Mouse (Mus musculus) forebrain, postnatal 0 days (tissue): ENCODE results near the gene Mns1. TPM values are rescaled to one million over a fixed set of nuclear protein-coding genes. Genes with fewer than 3 reads are reported as not detected.

Source experiments
- ATAC-seq: fragments of 200-750 bp; cut with Nextera tagmentation; 2 replicates; pipeline ENCODE4 v1.8.0; 2017; ENCODE audit warnings: mild to moderate bottlenecking, moderate library complexity
- DNase-seq: peaks from one replicate; pipeline ENCODE4 v3.0.0-alpha.2; 2015
- H3K27ac ChIP-seq: fragments of 300-500 bp; sonication (generic); 2 replicates; pipeline ENCODE4 v1.5.1; 2014; ENCODE audit warnings: low read depth, mild to moderate bottlenecking, antibody characterized with exemption, low read length, moderate library complexity, mixed read lengths
- H3K27me3 ChIP-seq: fragments of 300-500 bp; sonication (generic); 2 replicates; pipeline ENCODE4 v1.6.1; 2014; ENCODE audit warnings: mild to moderate bottlenecking, low read length, mixed read lengths; ENCODE audit not compliant: insufficient read depth
- H3K36me3 ChIP-seq: fragments of 300-500 bp; sonication (generic); 2 replicates; pipeline ENCODE4 v1.6.1; 2014; ENCODE audit warnings: mild to moderate bottlenecking, moderate library complexity; ENCODE audit not compliant: insufficient read depth
- H3K4me1 ChIP-seq: fragments of 300-500 bp; sonication (generic); 2 replicates; pipeline ENCODE4 v1.6.1; 2014; ENCODE audit warnings: antibody characterized with exemption; ENCODE audit not compliant: insufficient read depth
- H3K4me2 ChIP-seq: fragments of 300-500 bp; sonication (generic); 2 replicates; pipeline ENCODE4 v1.6.1; 2014; ENCODE audit warnings: low read depth, mild to moderate bottlenecking, moderate library complexity
- H3K4me3 ChIP-seq: fragments of 300-500 bp; sonication (generic); 2 replicates; pipeline ENCODE4 v1.5.1; 2014; ENCODE audit warnings: low read depth, low read length, mixed read lengths
- H3K9ac ChIP-seq: fragments of 300-500 bp; sonication (generic); 2 replicates; pipeline ENCODE4 v1.6.1; 2014; ENCODE audit warnings: mild to moderate bottlenecking
- H3K9me3 ChIP-seq: fragments of 300-500 bp; sonication (generic); 2 replicates; pipeline ENCODE4 v1.6.1; 2016; ENCODE audit warnings: low read length
- CTCF ChIP-seq: sonication (generic); IDR thresholded peaks from 2 replicates; pipeline ENCODE4 v1.5.1; 2016; ENCODE audit warnings: antibody characterized with exemption, control low read depth, low read depth
- WGBS: fragments of 180-500 bp; shearing (Covaris S2); extraction: QIAGEN DNeasy Blood & Tissue Kit; methylation state at CpG from one replicate; pipeline ENCODE4 v1.1.7; 2014; 5-methylcytosine and 5-hydroxymethylcytosine counted together
- polyA plus RNA-seq: library from polyadenylated mRNA; unstranded; fragments of >200 nt; fragmentation: Nextera tagmentation; extraction: Ambion mirVana; gene quantifications from 2 replicates; pipeline ENCODE4 v1.2.1, GENCODE M21; 2015
- total RNA-seq: library from RNA; depleted of rRNA; stranded (reverse); fragments of >200 nt; gene quantifications from 2 replicates; pipeline ENCODE4 v1.2.3, GENCODE M21; 2014; rRNA removed

The Mns1 gene
- total RNA-seq (2.0 and 2.8 TPM in 2 replicates), polyA plus RNA-seq (4.8 and 5.6 TPM in 2 replicates)

GRCm38 (mm10) chr9:72437822-72438701 lies at the start of gene Mns1:
Gene Mns1 (plus strand): TSS chr9:72438011.
- Histone ChIP-seq H3K27me3 (no peaks in the 10 kb centered on the region), H3K36me3 (no peaks in the 10 kb centered on the region), H3K4me1 (no peaks in the 10 kb centered on the region), H3K9ac (peak within 1 kb of the TSS; percentile 32), H3K9me3 (no peaks in the 10 kb centered on the region), H3K4me2 (peak within 1 kb of the TSS; percentile 77), H3K4me3 (peak within 1 kb of the TSS; percentile 65), H3K27ac (no peak within 1 kb of the TSS)
- DNase-seq (peak; percentile 96), ATAC-seq (peak; percentile 100)
- peak; percentile 47 for TF ChIP-seq CTCF
- WGBS = 2% methylated on average over 43 of the region's 43 CpGs

- no peak for ATAC-seq
- no peak for TF ChIP-seq CTCF
- H3K9ac ChIP-seq = no peak overlapping the region
Observed at GRCm38 (mm10) chr9:72388934-72389333, 48.9 kb upstream of the Mns1 start.

GRCm38 (mm10) chr9:72389431-72390002 lies 48.3 kb upstream of the Mns1 start:
- no peak overlapping the region for H3K27ac ChIP-seq
- H3K4me1 ChIP-seq = peaks cover 11% of the 10 kb centered on the region; the same call in 1 of the 2 replicates
- ATAC-seq (no peak), DNase-seq (no peak)
- no peaks in the 10 kb centered on the region for H3K36me3 ChIP-seq
- 73% methylated on average over 14 of the region's 14 CpGs for WGBS
- H3K27me3 ChIP-seq = no peaks in the 10 kb centered on the region
- no peak overlapping the region for H3K9ac ChIP-seq
- no peaks in the 10 kb centered on the region for H3K9me3 ChIP-seq
- no peak overlapping the region for H3K4me3 ChIP-seq
- TF ChIP-seq CTCF = no peak
- H3K4me2 ChIP-seq = no peak overlapping the region

More at GRCm38 (mm10) chr9:72388934-72389333, 48.9 kb upstream of the Mns1 start:
- Histone ChIP-seq H3K9me3 (no peaks in the 10 kb centered on the region), H3K27me3 (no peaks in the 10 kb centered on the region), H3K36me3 (no peaks in the 10 kb centered on the region), H3K4me3 (no peak overlapping the region), H3K4me2 (no peak overlapping the region), H3K4me1 (peaks cover 11% of the 10 kb centered on the region; the same call in 1 of the 2 replicates), H3K27ac (no peak overlapping the region)
- 91% methylated on average over 4 of the region's 4 CpGs for WGBS
- no peak for DNase-seq

GRCm38 (mm10) chr9:72390321-72391077 lies 47.3 kb upstream of the Mns1 start:
- WGBS = 87% methylated on average over 12 of the region's 12 CpGs

GRCm38 (mm10) chr9:72392686-72393085 lies 45.1 kb upstream of the Mns1 start:
- Histone ChIP-seq H3K4me2 (no peak overlapping the region), H3K27ac (no peak overlapping the region)
- WGBS = 56% methylated on average over 7 of the region's 7 CpGs

More at GRCm38 (mm10) chr9:72390321-72391077, 47.3 kb upstream of the Mns1 start:
- ATAC-seq (no peak), DNase-seq (no peak)
- Histone ChIP-seq H3K36me3 (no peaks in the 10 kb centered on the region), H3K4me2 (no peak overlapping the region), H3K9ac (no peak overlapping the region), H3K9me3 (no peaks in the 10 kb centered on the region), H3K27ac (no peak overlapping the region), H3K4me1 (peaks cover 11% of the 10 kb centered on the region; the same call in 1 of the 2 replicates), H3K27me3 (no peaks in the 10 kb centered on the region), H3K4me3 (no peak overlapping the region)
- no peak for TF ChIP-seq CTCF

GRCm38 (mm10) chr9:72393238-72393637 lies 44.6 kb upstream of the Mns1 start:
- Histone ChIP-seq H3K4me1 (peaks cover 11% of the 10 kb centered on the region; the same call in 1 of the 2 replicates), H3K36me3 (no peaks in the 10 kb centered on the region), H3K9ac (no peak overlapping the region), H3K27me3 (no peaks in the 10 kb centered on the region), H3K27ac (no peak overlapping the region), H3K4me2 (no peak overlapping the region), H3K9me3 (no peaks in the 10 kb centered on the region), H3K4me3 (no peak overlapping the region)
- ATAC-seq (no peak), DNase-seq (no peak)
- WGBS = 45% methylated on average over 15 of the region's 15 CpGs
- no peak for TF ChIP-seq CTCF

More at GRCm38 (mm10) chr9:72392686-72393085, 45.1 kb upstream of the Mns1 start:
- Histone ChIP-seq H3K4me3 (no peak overlapping the region), H3K9ac (no peak overlapping the region), H3K36me3 (no peaks in the 10 kb centered on the region), H3K4me1 (peaks cover 11% of the 10 kb centered on the region; the same call in 1 of the 2 replicates), H3K9me3 (no peaks in the 10 kb centered on the region), H3K27me3 (no peaks in the 10 kb centered on the region)
- TF ChIP-seq CTCF = no peak
- no peak for ATAC-seq
- DNase-seq = no peak
